Mouse (Mus musculus) ovary, postnatal 10 days (tissue): Measurements from ENCODE around the gene Xlr.
"Not testable (repeated sequence)": the region's sequence is repeated elsewhere in the genome, so short reads cannot be mapped to it uniquely, and the experiment has no call there.

ENCODE experiments used
- DNase-seq: peaks from one replicate; pipeline ENCODE4 v3.0.0; 2022; ENCODE audit warnings: low spot score

The Xlr gene

DNA sequence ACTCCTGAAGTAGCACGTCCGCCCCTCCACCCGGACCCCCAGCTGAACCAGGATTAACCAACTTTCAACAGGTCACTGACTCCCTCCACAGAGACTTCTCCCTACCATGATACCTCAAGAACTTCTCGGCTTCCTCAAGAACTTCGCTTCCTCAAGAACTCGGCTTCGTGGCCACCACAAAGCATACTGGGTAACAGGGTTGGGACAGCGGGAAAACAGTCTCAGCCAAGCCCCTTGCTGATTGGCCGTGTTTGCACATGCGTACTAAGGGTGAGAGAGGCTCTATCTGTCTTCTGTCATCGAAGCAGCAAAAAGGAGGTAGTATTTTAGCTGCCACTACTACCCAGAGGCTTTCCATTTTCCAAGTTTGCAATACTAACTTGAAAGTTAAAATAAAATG, at the start of gene Xlr:
TSS of gene Xlr (minus strand) at position 188 of the 400 bp plus-strand sequence.
- DNase-seq: not testable (repeated sequence)

GRCm38 (mm10) chrX:53799074-53799473, 1.6 kb upstream of the Xlr start:
- DNase-seq: no peak

GRCm38 (mm10) chrX:53776276-53776675, 21.2 kb downstream of the Xlr start, which contains the start of gene Zfp36l3:
Gene Zfp36l3 (minus strand): TSS chrX:53776394.
- DNase-seq: no peak

DNA sequence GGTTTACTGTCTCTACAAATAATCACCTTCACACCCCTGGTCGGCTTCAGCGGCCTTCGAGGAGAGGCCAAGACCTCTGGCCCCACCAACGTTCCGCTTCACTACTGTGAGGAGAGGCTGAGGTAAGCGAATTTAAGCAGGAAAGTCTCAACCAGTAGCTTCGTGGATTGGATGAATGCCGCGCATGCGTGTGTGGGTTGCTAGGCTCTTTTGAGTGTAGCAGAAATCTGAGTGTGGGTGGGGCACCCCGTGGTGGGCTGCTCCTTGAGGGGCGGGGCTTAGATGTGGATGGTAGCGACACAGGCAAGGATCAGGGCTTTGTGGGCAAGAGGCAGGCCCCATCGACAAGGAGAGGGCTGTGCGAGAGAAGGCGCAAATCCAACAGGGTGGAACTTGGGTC, 39.8 kb downstream of the Xlr start, which contains the start of gene 1700013H16Rik:
TSS of gene 1700013H16Rik (minus strand) at position 96 of the 400 bp plus-strand sequence.
- DNase-seq: no peak

- no peak for DNase-seq
Measured at GRCm38 (mm10) chrX:53752851-53753250, 44.7 kb downstream of the Xlr start.

GRCm38 (mm10) chrX:53728967-53729366, 68.5 kb downstream of the Xlr start:
- no peak for DNase-seq
